Mouse (Mus musculus) layer of hippocampus, adult 9-10 months (tissue): ENCODE data around the gene C1ql1.

Source experiments
- DNase-seq: peaks from one replicate; pipeline ENCODE4 v3.0.0; 2022; ENCODE audit warnings: low spot score

Gene C1ql1

GRCm38 (mm10) chr11:102901199-102901598 is 45.3 kb downstream of the C1ql1 start:
- DNase-seq: no peak

DNA sequence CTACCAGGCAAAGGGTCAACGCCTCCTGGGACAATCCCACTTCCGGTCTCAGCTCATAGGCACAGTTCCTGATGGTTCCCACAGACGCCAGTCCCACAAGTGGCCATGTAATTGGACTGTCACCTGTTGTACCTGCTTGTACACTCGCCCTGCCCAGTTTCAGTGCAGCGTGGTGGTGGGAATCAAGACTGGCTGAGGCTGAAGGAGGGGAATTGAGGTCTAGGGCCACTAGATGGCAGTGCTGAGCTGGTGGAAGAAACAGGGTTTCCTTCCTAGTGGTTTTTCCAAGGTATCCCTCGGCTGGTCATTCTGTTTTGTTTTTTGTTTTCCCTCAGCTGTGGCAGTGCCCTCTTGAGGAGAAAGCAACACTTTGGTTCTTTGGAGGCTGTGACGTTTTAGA is 45.7 kb downstream of the C1ql1 start, which contains the start of gene Gfap:
Gene Gfap (minus strand): TSS at position 150 of the 400 bp plus-strand sequence.
- DNase-seq: no peak

DNA sequence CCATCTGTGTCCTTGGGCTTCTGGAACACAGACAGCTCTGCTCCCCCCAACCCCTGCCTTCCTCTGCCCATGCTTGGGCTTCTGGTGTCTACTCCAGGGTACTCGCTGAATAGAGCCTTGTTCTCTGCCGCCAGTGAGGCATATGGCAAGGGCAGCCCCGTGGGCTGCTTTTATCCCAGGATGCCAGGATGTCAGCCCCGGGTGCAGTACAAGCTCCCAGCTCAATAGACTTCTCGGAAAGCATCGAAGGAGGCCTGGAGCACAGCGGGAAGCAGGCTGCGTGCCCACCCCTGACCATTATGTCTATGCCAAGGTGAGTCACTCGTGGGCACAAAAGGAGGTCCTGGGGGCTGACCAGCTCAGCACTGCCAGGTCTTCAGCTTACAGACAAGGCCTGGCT is 48.1 kb downstream of the C1ql1 start:
- DNase-seq: no peak

GRCm38 (mm10) chr11:102896641-102897040 is 49.8 kb downstream of the C1ql1 start:
- no peak for DNase-seq

GRCm38 (mm10) chr11:102895779-102896178 is 50.7 kb downstream of the C1ql1 start:
- no peak for DNase-seq

DNA sequence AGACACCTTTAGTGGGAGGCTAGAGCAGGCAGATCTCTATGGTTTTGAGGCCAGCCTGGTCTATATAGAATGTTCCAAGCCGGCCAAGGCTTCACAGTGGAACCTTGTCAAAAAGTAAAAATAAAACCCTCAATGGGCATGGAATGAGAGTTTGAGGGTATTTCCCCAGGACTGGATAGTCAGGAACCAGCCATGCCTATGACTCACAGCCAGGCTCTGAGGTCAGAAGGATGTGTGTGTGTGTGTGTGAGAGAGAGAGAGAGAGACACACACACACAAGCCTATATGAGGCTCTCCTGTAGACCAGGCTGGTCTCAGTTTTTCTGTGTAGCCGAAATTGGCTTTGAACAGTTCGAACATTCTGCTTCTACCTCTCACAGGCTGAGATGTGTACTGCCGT is 51.8 kb downstream of the C1ql1 start:
- no peak for DNase-seq

- no peak for DNase-seq
Observed at GRCm38 (mm10) chr11:102893015-102893651, 53.4 kb downstream of the C1ql1 start.

GRCm38 (mm10) chr11:102890096-102890495 is 56.4 kb downstream of the C1ql1 start:
- DNase-seq: no peak
